Mouse (Mus musculus) Patski (cell line): ENCODE results near the gene Paqr6. TPM values are rescaled to one million over a fixed set of nuclear protein-coding genes. Genes with fewer than 3 reads are reported as not detected.

Experiments used
- ATAC-seq: fragments of 100-300 bp; one replicate; pipeline ENCODE4 v1.8.0; 2021
- CTCF ChIA-PET: fragments of 350-600 bp; sonication (Branson Sonifier 250); formaldehyde crosslinking; loops from one replicate; lab custom pipeline; 2022; ENCODE audit warnings: inconsistent platforms; lab: Charles Lee
- POLR2A ChIA-PET: fragments of 350-600 bp; sonication (Branson Sonifier 250); formaldehyde crosslinking; loops from one replicate; lab custom pipeline; 2022; ENCODE audit warnings: antibody characterized with exemption, inconsistent platforms; lab: Charles Lee
- DNase-seq: peaks from one replicate; pipeline ENCODE4 v3.0.0-alpha.2; 2011; ENCODE audit warnings: low read depth, low spot score
- H3K27me3 ChIP-seq: fragments of 371-371 bp; one replicate; pipeline ENCODE4 v1.5.1; 2021
- CTCF ChIP-seq: fragments of 100-300 bp; IDR thresholded peaks from one replicate; pipeline ENCODE4 v1.5.1; 2021
- in situ Hi-C: fragments of 300-500 bp; cut with MboI; formaldehyde crosslinking; loops from 3 replicates; pipeline ENCODE4 v1.11.1; 2018; ENCODE audit warnings: low pct_unique_long_range_greater_than_20kb, mixed read lengths
- polyA plus RNA-seq: library from polyadenylated mRNA; unstranded; gene quantifications from one replicate; pipeline ENCODE4 v1.2.3, GENCODE M21; 2021

The Paqr6 gene
- polyA plus RNA-seq, 1 experiment from 2014 or later, result 0.04 TPM

GRCm38 (mm10) chr3:88337367-88338020 lies 26.9 kb upstream of the Paqr6 start:
- no peaks in the 10 kb centered on the region for H3K27me3 ChIP-seq
- DNase-seq, result no peak
- no peak for TF ChIP-seq CTCF
- POLR2A ChIA-PET, result interaction anchor here (0.6 to 4.7 kb wide), 5 partner anchors 10 to 65 kb away, joined by 3 to 27 read pairs (median 6); partner anchors contain the start of genes Cct3, Glmp and Tsacc
- CTCF ChIA-PET, result interaction anchor here (1.1 to 2.4 kb wide), 2 partner anchors 10 to 188 kb away, joined by 3 to 6 read pairs; no protein-coding TSS in a partner anchor
- in situ Hi-C loops, result no loop called here
- ATAC-seq, result no peak

- DNase-seq (no peak), ATAC-seq (no peak)
- TF ChIP-seq CTCF, result no peak
- ChIA-PET CTCF (interaction anchor here (1.0 kb wide), 1 partner anchor 12 kb away, joined by 4 read pairs; no protein-coding TSS in a partner anchor), POLR2A (interaction anchor here (0.6 to 1.6 kb wide), 5 partner anchors 9 to 149 kb away, joined by 3 to 7 read pairs (median 5); partner anchors contain the start of genes Cct3 and Tsacc)
- in situ Hi-C loops, result no loop called here
- H3K27me3 ChIP-seq, result no peaks in the 10 kb centered on the region
Measured at GRCm38 (mm10) chr3:88338316-88338715, 26.1 kb upstream of the Paqr6 start.

GRCm38 (mm10) chr3:88339006-88339405 lies 25.4 kb upstream of the Paqr6 start:
- H3K27me3 ChIP-seq, result no peaks in the 10 kb centered on the region
- in situ Hi-C loops, result no loop called here
- DNase-seq, result no peak
- ChIA-PET CTCF (interaction anchor here (1.0 to 1.8 kb wide), 4 partner anchors 9 to 21 kb away, joined by 3 to 4 read pairs (median 4); no protein-coding TSS in a partner anchor), POLR2A (interaction anchor here (1.6 kb wide), 1 partner anchor 14 kb away, joined by 7 read pairs; no protein-coding TSS in a partner anchor)
- no peak for TF ChIP-seq CTCF
- no peak for ATAC-seq

GRCm38 (mm10) chr3:88350732-88351131 lies 13.7 kb upstream of the Paqr6 start:
- in situ Hi-C loops, result no loop called here
- TF ChIP-seq CTCF, result no peak
- ChIA-PET POLR2A (no interaction called here), CTCF (interaction anchor here (1.8 kb wide), 1 partner anchor 12 kb away, joined by 4 read pairs; no protein-coding TSS in a partner anchor)
- H3K27me3 ChIP-seq, result no peaks in the 10 kb centered on the region
- ATAC-seq, result no peak
- no peak for DNase-seq

GRCm38 (mm10) chr3:88352907-88353306 lies 11.5 kb upstream of the Paqr6 start:
- no peaks in the 10 kb centered on the region for H3K27me3 ChIP-seq
- DNase-seq (no peak), ATAC-seq (no peak)
- ChIA-PET CTCF (interaction anchor here (0.8 kb wide), 1 partner anchor 13 kb away, joined by 3 read pairs; no protein-coding TSS in a partner anchor), POLR2A (interaction anchor here (0.7 to 1.7 kb wide), 3 partner anchors 14 to 22 kb away, joined by 3 to 7 read pairs (median 3); no protein-coding TSS in a partner anchor)
- in situ Hi-C loops, result no loop called here
- no peak for TF ChIP-seq CTCF

GRCm38 (mm10) chr3:88354396-88355165 lies 9.8 kb upstream of the Paqr6 start:
- no peak for DNase-seq
- CTCF ChIA-PET, result interaction anchor here (0.8 to 1.3 kb wide), 2 partner anchors 10 to 12 kb away, joined by 4 to 5 read pairs; partner anchors contain the start of gene Paqr6
- ATAC-seq, result no peak
- no peaks in the 10 kb centered on the region for H3K27me3 ChIP-seq
- POLR2A ChIA-PET, result interaction anchor here (0.6 kb wide), 2 partner anchors 41 to 601 kb away, joined by 4 read pairs; no protein-coding TSS in a partner anchor
- in situ Hi-C loops, result no loop called here
- TF ChIP-seq CTCF, result no peak

- in situ Hi-C loops, result no loop called here
- TF ChIP-seq CTCF, result no peak
- CTCF ChIA-PET, result interaction anchor here (1.1 to 1.2 kb wide), 3 partner anchors 14 to 28 kb away, joined by 3 to 5 read pairs (median 4); no protein-coding TSS in a partner anchor
- POLR2A ChIA-PET, result interaction anchor here (0.8 kb wide), 1 partner anchor 11 kb away, joined by 3 read pairs; no protein-coding TSS in a partner anchor
- DNase-seq, result no peak
- no peaks in the 10 kb centered on the region for H3K27me3 ChIP-seq
- no peak for ATAC-seq
Measured at GRCm38 (mm10) chr3:88359584-88359983, 4.8 kb upstream of the Paqr6 start.

- no peaks in the 10 kb centered on the region for H3K27me3 ChIP-seq
- POLR2A ChIA-PET, result interaction anchor here (1.0 kb wide), 1 partner anchor 8 kb away, joined by 3 read pairs; no protein-coding TSS in a partner anchor
- ATAC-seq, result no peak
Measured at GRCm38 (mm10) chr3:88359989-88360388, 4.4 kb upstream of the Paqr6 start.

GRCm38 (mm10) chr3:88361096-88361495 lies 3.3 kb upstream of the Paqr6 start:
- TF ChIP-seq CTCF, result no peak
- ChIA-PET POLR2A (interaction anchor here (1.0 kb wide), 1 partner anchor 9 kb away, joined by 3 read pairs; no protein-coding TSS in a partner anchor), CTCF (interaction anchor here (1.0 kb wide), 1 partner anchor 9 kb away, joined by 3 read pairs; no protein-coding TSS in a partner anchor)
- ATAC-seq (no peak), DNase-seq (no peak)
- in situ Hi-C loops, result no loop called here
- no peaks in the 10 kb centered on the region for H3K27me3 ChIP-seq

More at GRCm38 (mm10) chr3:88359989-88360388, 4.4 kb upstream of the Paqr6 start:
- in situ Hi-C loops, result no loop called here
- DNase-seq, result no peak
- no peak for TF ChIP-seq CTCF
- CTCF ChIA-PET, result interaction anchor here (0.8 to 1.2 kb wide), 3 partner anchors 14 to 28 kb away, joined by 3 to 4 read pairs (median 3); no protein-coding TSS in a partner anchor
